Mouse (Mus musculus): ENCODE data around the gene Coq3.

DNA sequence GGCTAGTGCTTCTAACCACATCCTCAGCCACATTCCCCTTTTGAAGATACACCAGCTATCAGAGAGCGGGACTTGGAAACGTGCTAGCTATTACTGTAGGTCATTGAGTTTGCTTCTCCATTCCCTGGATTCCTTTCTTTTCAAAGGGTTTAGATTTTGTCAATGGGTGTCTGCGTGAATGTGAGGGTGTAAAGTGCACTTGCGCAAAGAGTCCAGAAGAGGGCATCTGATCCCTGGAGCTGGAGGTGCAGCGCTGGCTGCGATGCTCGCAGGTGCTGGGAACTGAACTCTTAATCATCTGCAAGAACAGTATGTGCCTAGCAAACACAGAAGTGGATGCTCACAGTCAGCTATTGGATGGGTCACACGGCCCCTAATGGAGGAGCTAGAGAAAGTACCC is 46.6 kb upstream of the Coq3 start:
- no peak for TF ChIP-seq EP300 (optimal IDR thresholded peaks at IDR 0.05)
- no peak for TF ChIP-seq CTCF (IDR thresholded peaks at IDR 0.05; ENCODE audit: low read depth)

All from stomach, postnatal 0 days (tissue).